Mouse (Mus musculus) limb, embryonic 14.5 days (tissue): Measurements from ENCODE around the gene Cd2. TPM values are rescaled to one million over a fixed set of nuclear protein-coding genes. Genes with fewer than 3 reads are reported as not detected.

Experiments
- ATAC-seq: fragments of 200-750 bp; cut with Nextera tagmentation; 2 replicates; pipeline ENCODE4 v1.8.0; 2017; ENCODE audit warnings: low read depth, moderate number of reproducible peaks, moderate TSS enrichment; ENCODE audit not compliant: low FRiP score
- DNase-seq: peaks from one replicate; pipeline ENCODE4 v3.0.0-alpha.2; 2015; ENCODE audit warnings: low spot score
- H3K27ac ChIP-seq: fragments of 300-500 bp; sonication (generic); replicated peaks from 2 replicates; pipeline ENCODE4 v1.5.1; 2014; ENCODE audit warnings: low read depth, mild to moderate bottlenecking, low read length, moderate library complexity, mixed read lengths
- H3K27me3 ChIP-seq: fragments of 300-500 bp; sonication (generic); 2 replicates; pipeline ENCODE4 v1.6.1; 2014; ENCODE audit warnings: low read length, mixed read lengths; ENCODE audit not compliant: control insufficient read depth, insufficient read depth
- H3K36me3 ChIP-seq: fragments of 300-500 bp; sonication (generic); 2 replicates; pipeline ENCODE4 v1.6.1; 2014; ENCODE audit warnings: mild to moderate bottlenecking, low read length, moderate library complexity, mixed read lengths; ENCODE audit not compliant: control insufficient read depth, insufficient read depth
- H3K4me1 ChIP-seq: fragments of 300-500 bp; sonication (generic); 2 replicates; pipeline ENCODE4 v1.6.1; 2014; ENCODE audit warnings: antibody characterized with exemption, low read length, mixed read lengths; ENCODE audit not compliant: control insufficient read depth, insufficient read depth
- H3K4me2 ChIP-seq: fragments of 300-500 bp; sonication (generic); replicated peaks from 2 replicates; pipeline ENCODE4 v1.6.1; 2014; ENCODE audit warnings: low read depth, mild to moderate bottlenecking, low read length, moderate library complexity; ENCODE audit not compliant: severe bottlenecking
- H3K4me3 ChIP-seq: fragments of 300-500 bp; sonication (generic); replicated peaks from 2 replicates; pipeline ENCODE4 v1.5.1; 2014; ENCODE audit warnings: low read length
- H3K9ac ChIP-seq: fragments of 300-500 bp; sonication (generic); 2 replicates; pipeline ENCODE4 v1.6.1; 2014; ENCODE audit warnings: mild to moderate bottlenecking, low read depth, low read length, moderate library complexity; ENCODE audit not compliant: severe bottlenecking
- H3K9me3 ChIP-seq: fragments of 300-500 bp; sonication (generic); 2 replicates; pipeline ENCODE4 v1.6.1; 2016; ENCODE audit warnings: low read length; ENCODE audit not compliant: control insufficient read depth
- POLR2A ChIP-seq: fragments of 200-500 bp; IDR thresholded peaks from 2 replicates; pipeline ENCODE4 v1.8.0; 2012; ENCODE audit warnings: inconsistent platforms, mild to moderate bottlenecking, moderate library complexity, borderline replicate concordance; ENCODE audit not compliant: insufficient read depth, insufficient read length; ENCODE audit errors: extremely low read depth
- WGBS: fragments of 180-500 bp; shearing (Covaris S2); extraction: QIAGEN DNeasy Blood & Tissue Kit; methylation state at CpG from one replicate; pipeline ENCODE4 v1.1.7; 2014; 5-methylcytosine and 5-hydroxymethylcytosine counted together
- polyA plus RNA-seq, 2 experiments: library from polyadenylated mRNA; depleted of rRNA in 1 of 2; stranded (reverse) in 1 of 2; unstranded in 1 of 2; fragments of >200 nt; fragmentation: Nextera tagmentation in 1 of 2; extraction: Ambion mirVana in 1 of 2; gene quantifications; 2 replicates each; pipeline versions ENCODE4 v1.2.1 to v1.2.3; 2012 to 2014

Gene Cd2
- polyA plus RNA-seq, 2 experiments: not detected

GRCm38 (mm10) chr3:101252141-101252540, 35.6 kb downstream of the Cd2 start:
- no peaks in the 10 kb centered on the region for H3K36me3 ChIP-seq
- H3K4me3 ChIP-seq: no peak overlapping the region
- H3K27ac ChIP-seq: no peak overlapping the region
- 73% methylated on average over 8 of the region's 8 CpGs for WGBS
- H3K4me2 ChIP-seq: no peak overlapping the region
- no peak for TF ChIP-seq POLR2A
- no peak for ATAC-seq
- H3K4me1 ChIP-seq: no peaks in the 10 kb centered on the region
- no peaks in the 10 kb centered on the region for H3K9me3 ChIP-seq
- no peak overlapping the region for H3K9ac ChIP-seq
- no peak for DNase-seq
- no peaks in the 10 kb centered on the region for H3K27me3 ChIP-seq

GRCm38 (mm10) chr3:101249846-101250245, 37.9 kb downstream of the Cd2 start:
- ATAC-seq (no peak), DNase-seq (no peak)
- Histone ChIP-seq H3K4me1 (no peaks in the 10 kb centered on the region), H3K27me3 (no peaks in the 10 kb centered on the region), H3K9ac (no peak overlapping the region), H3K4me2 (no peak overlapping the region), H3K27ac (no peak overlapping the region), H3K4me3 (no peak overlapping the region), H3K9me3 (no peaks in the 10 kb centered on the region), H3K36me3 (no peaks in the 10 kb centered on the region)
- 87% methylated on average over 6 of the region's 6 CpGs for WGBS
- TF ChIP-seq POLR2A: no peak

DNA sequence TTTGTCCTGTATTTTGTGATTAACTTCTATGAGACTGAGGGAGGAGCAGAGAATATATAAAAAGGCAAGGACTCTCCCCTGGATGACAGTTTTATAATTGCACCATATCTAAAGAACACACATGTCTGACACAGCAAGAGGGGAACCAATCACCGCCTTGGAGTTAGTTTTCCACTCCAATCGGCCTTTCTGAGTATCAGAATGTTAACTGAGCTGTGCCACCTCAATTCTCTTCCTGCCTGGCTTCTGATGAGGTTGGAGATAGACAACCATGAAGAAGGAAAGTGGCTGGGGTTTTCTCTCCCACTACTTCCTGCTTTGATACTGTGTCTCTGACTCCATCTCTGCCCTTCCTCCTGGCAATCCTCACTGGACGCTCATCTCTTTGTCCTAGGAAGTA, 42.5 kb downstream of the Cd2 start:
- 91% methylated on average over 3 of the region's 3 CpGs for WGBS

GRCm38 (mm10) chr3:101243002-101243401, 44.7 kb downstream of the Cd2 start:
- Histone ChIP-seq H3K4me1 (peaks cover 5% of the 10 kb centered on the region), H3K4me3 (no peak overlapping the region), H3K36me3 (no peaks in the 10 kb centered on the region), H3K9ac (no peak overlapping the region), H3K27ac (no peak overlapping the region), H3K27me3 (no peaks in the 10 kb centered on the region), H3K9me3 (no peaks in the 10 kb centered on the region), H3K4me2 (no peak overlapping the region)
- 68% methylated on average over 2 of the region's 2 CpGs for WGBS
- no peak for TF ChIP-seq POLR2A
- DNase-seq (no peak), ATAC-seq (no peak)

More for the DNA sequence above, 42.5 kb downstream of the Cd2 start:
- no peaks in the 10 kb centered on the region for H3K4me1 ChIP-seq
- no peaks in the 10 kb centered on the region for H3K9me3 ChIP-seq
- DNase-seq (no peak), ATAC-seq (no peak)
- TF ChIP-seq POLR2A: no peak
- H3K27ac ChIP-seq: no peak overlapping the region
- no peaks in the 10 kb centered on the region for H3K36me3 ChIP-seq
- H3K9ac ChIP-seq: no peak overlapping the region
- no peak overlapping the region for H3K4me2 ChIP-seq
- no peaks in the 10 kb centered on the region for H3K27me3 ChIP-seq
- H3K4me3 ChIP-seq: no peak overlapping the region

DNA sequence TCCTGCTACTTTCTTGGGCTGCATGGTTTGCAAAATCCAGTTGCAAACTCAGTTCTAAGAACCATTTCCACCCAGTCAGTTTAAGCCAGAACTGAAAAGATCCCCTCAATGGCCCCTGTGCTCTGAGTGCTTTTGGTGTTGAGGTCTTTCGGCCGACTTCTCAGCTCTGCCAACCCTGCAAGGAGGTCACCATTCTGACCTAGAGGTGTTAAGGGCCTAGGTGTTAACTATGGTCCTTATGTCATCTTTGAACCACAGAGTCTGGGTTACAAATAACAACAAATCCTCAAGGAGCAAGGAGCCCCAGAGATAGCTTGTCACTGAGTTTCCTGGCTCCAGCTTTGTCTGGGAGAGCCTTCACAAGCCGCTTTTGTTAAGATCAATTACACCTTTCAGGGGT, 45.9 kb downstream of the Cd2 start:
- DNase-seq: no peak
- 38% methylated on average over 3 of the region's 3 CpGs for WGBS
- no peaks in the 10 kb centered on the region for H3K9me3 ChIP-seq
- no peak overlapping the region for H3K27ac ChIP-seq
- H3K4me3 ChIP-seq: no peak overlapping the region
- H3K4me1 ChIP-seq: peaks cover 10% of the 10 kb centered on the region
- H3K36me3 ChIP-seq: no peaks in the 10 kb centered on the region
- ATAC-seq: no peak
- no peaks in the 10 kb centered on the region for H3K27me3 ChIP-seq
- H3K9ac ChIP-seq: no peak overlapping the region
- no peak overlapping the region for H3K4me2 ChIP-seq
- TF ChIP-seq POLR2A: no peak

DNA sequence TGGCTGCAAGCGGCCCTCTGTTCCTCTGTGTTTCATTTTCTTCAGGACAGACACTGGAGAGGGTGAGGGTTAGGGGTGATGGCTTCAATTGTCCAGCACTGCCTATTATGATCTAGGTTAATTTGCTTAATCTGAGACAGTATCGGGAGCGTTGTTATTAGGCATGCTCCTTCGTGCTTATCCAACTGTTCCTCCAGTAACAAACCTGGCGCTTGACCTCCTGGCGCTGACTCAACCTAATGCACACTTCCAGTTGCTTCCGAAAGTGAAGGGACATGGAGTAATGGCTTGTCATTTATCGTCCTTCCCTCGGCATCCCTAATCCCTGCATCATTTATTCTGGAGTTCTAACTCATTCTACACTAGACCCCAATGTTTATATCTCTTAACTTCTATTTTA, 46.9 kb downstream of the Cd2 start:
- no peak overlapping the region for H3K4me3 ChIP-seq
- peaks cover 10% of the 10 kb centered on the region for H3K4me1 ChIP-seq
- H3K27me3 ChIP-seq: no peaks in the 10 kb centered on the region
- H3K27ac ChIP-seq: no peak overlapping the region
- DNase-seq (no peak), ATAC-seq (no peak)
- H3K4me2 ChIP-seq: no peak overlapping the region
- no peaks in the 10 kb centered on the region for H3K36me3 ChIP-seq
- TF ChIP-seq POLR2A: no peak
- 78% methylated on average over 9 of the region's 9 CpGs for WGBS
- no peaks in the 10 kb centered on the region for H3K9me3 ChIP-seq
- no peak overlapping the region for H3K9ac ChIP-seq
